Mouse (Mus musculus): ENCODE measurements around the gene Tubb2b.

GRCm38 (mm10) chr13:34106256-34106655 is 24.0 kb downstream of the Tubb2b start:
- no peak for TF ChIP-seq TCF12 (IDR thresholded peaks at IDR 0.05; ENCODE audit: insufficient read depth, poor library complexity, severe bottlenecking)
- no peak for TF ChIP-seq MYOG (IDR thresholded peaks at IDR 0.05; ENCODE audit: control insufficient read depth in 1 of 3, insufficient read depth in 1 of 3, insufficient read length in 2 of 3, low read depth in 2 of 3)
- no peak for TF ChIP-seq POLR2AphosphoS2 (IDR thresholded peaks at IDR 0.05; ENCODE audit: insufficient read length, low read depth)
- TF ChIP-seq POLR2A (IDR thresholded peaks at IDR 0.05; ENCODE audit: insufficient read length, low read depth), result no peak
- no peak for TF ChIP-seq MAX (IDR thresholded peaks at IDR 0.05; ENCODE audit: low read depth)
- TF ChIP-seq USF1 (IDR thresholded peaks at IDR 0.05; ENCODE audit: low read depth), result no peak
- no peak for TF ChIP-seq CEBPB (IDR thresholded peaks at IDR 0.05; ENCODE audit: insufficient read depth, poor library complexity, severe bottlenecking)
- TF ChIP-seq MYOD1 (IDR thresholded peaks at IDR 0.05; ENCODE audit: control insufficient read depth in 1 of 3, insufficient read length in 2 of 3, low read depth in 2 of 3), result no peak
- TF ChIP-seq SRF (IDR thresholded peaks at IDR 0.05; ENCODE audit: control insufficient read depth, insufficient read length, low read depth), result no peak
- TF ChIP-seq E2F4 (IDR thresholded peaks at IDR 0.05; ENCODE audit: insufficient read depth), result no peak

Measured in myocyte (in vitro differentiated cells).